Comparison of ENCODE assay signal across 26 mouse cellular contexts in genomic region chr6:58974428-58974827, GRCm38 (mm10).
"Had no signal": no experiment of that assay in that cellular context is flagged by ENCODE, and none has a peak within 500 bp of the region (broad histone marks: within the 10 kb centered on the region; RNA-seq: fewer than 3 reads in every experiment).

No protein-coding gene starts in this region.

- H3K27me3 ChIP-seq: heart, embryonic 12.5 days; hindbrain, embryonic 12.5 days; hindbrain, embryonic 15.5 days; kidney, embryonic 15.5 days; limb, embryonic 12.5 days; liver, embryonic 13.5 days; liver, embryonic 15.5 days had no signal

- ATAC-seq: hindbrain, postnatal 0 days; liver, postnatal 0 days had no signal

- H3K9me3 ChIP-seq: heart, embryonic 10.5 days; heart, embryonic 12.5 days; hindbrain, embryonic 10.5 days; hindbrain, embryonic 12.5 days; hindbrain, embryonic 15.5 days; kidney, embryonic 15.5 days; limb, embryonic 10.5 days; limb, embryonic 12.5 days; liver, embryonic 13.5 days; liver, embryonic 15.5 days had no signal

- H3K27ac ChIP-seq: gastrocnemius, adult 2 months; heart, embryonic 10.5 days; hindbrain, embryonic 10.5 days; hindbrain, embryonic 12.5 days; hindbrain, embryonic 15.5 days; hindbrain, postnatal 0 days; kidney, embryonic 15.5 days; kidney, postnatal 0 days; left cerebral cortex, adult 2 months; limb, embryonic 10.5 days; limb, embryonic 12.5 days; liver, embryonic 13.5 days; liver, embryonic 15.5 days had no signal

- H3K4me3 ChIP-seq: gastrocnemius, adult 2 months; heart, embryonic 10.5 days; heart, embryonic 12.5 days; hindbrain, embryonic 10.5 days; hindbrain, embryonic 12.5 days; hindbrain, embryonic 15.5 days; kidney, embryonic 15.5 days; left cerebral cortex, adult 2 months; limb, embryonic 10.5 days; limb, embryonic 12.5 days; liver, embryonic 13.5 days; liver, embryonic 15.5 days had no signal

- H3K4me2 ChIP-seq: heart, embryonic 12.5 days; hindbrain, embryonic 12.5 days; hindbrain, embryonic 15.5 days; kidney, embryonic 15.5 days; limb, embryonic 12.5 days; liver, embryonic 13.5 days; liver, embryonic 15.5 days had no signal

- H3K4me1 ChIP-seq: heart, embryonic 10.5 days; hindbrain, embryonic 10.5 days; hindbrain, embryonic 12.5 days; hindbrain, embryonic 15.5 days; kidney, embryonic 15.5 days; limb, embryonic 10.5 days; limb, embryonic 12.5 days; liver, embryonic 13.5 days; liver, embryonic 15.5 days had no signal

- DNase-seq: gastrocnemius, adult 2 months; gastrocnemius, postnatal 10 days; gastrocnemius, postnatal 25 days; heart, adult 18-20 months; heart, postnatal 10 days; heart, postnatal 4 days; kidney, adult 11 months; kidney, adult 2 months; kidney, adult 9 months; kidney, postnatal 14 days; kidney, postnatal 36 days; liver; liver, embryonic 13.5 days; liver, postnatal 0 days had no signal

- H3K9ac ChIP-seq: heart, embryonic 12.5 days; hindbrain, embryonic 12.5 days; hindbrain, embryonic 15.5 days; kidney, embryonic 15.5 days; limb, embryonic 12.5 days; liver, embryonic 13.5 days; liver, embryonic 15.5 days; liver, postnatal 0 days had no signal

- H3K36me3 ChIP-seq: heart, embryonic 10.5 days; heart, embryonic 12.5 days; hindbrain, embryonic 10.5 days; hindbrain, embryonic 12.5 days; hindbrain, embryonic 15.5 days; kidney, embryonic 15.5 days; limb, embryonic 10.5 days; limb, embryonic 12.5 days; liver, embryonic 13.5 days; liver, embryonic 15.5 days had no signal
